Mouse (Mus musculus): ENCODE data around the gene Tprg. TPM values are rescaled to one million over a fixed set of nuclear protein-coding genes. Genes with fewer than 3 reads are reported as not detected.

The Tprg gene
- polyA plus RNA-seq, 1 experiment from 2014 or later = not detected

DNA sequence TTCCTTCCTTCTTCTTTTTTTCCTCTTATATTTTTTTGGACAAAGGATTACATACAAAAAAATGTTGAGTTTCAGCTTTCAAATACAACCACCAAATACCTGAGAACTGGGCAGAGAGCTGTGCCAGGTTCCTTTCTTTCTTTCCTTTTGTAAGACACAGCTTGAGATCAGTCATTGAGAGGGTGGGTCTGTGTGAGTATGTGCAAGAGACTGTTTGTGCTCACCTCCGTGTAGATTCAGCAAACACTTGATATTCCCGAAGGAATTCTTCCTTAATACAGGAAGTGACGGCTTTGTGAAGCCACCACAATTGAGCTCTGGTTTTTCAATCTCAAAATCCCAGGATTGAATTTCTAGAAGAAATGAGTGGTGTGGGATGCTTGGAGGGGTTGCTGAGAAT is 124.7 kb downstream of the Tprg start:
- no peak overlapping the region for H3K4me3 ChIP-seq
- 68% methylated on average over 3 of the region's 3 CpGs for WGBS

DNA sequence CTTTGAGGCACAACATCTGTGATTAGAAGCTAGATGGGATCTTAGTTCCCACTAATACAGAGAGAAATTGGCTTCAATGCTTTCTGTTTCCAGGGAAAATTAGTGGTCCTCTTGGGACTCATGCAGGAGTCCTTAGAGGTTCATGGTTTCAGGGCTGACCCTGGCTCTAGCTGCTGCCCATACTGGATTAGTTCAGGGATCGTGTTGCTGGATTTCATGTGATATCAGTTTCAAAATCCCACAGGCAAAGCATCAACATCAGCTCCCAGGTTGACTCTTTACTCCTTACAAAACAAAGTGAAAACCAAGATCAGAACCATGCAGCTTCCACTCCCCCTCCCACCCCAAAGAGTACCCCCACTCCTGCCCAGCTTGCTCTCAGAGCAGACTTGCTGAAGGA is 127.3 kb downstream of the Tprg start:
- Histone ChIP-seq H3K9ac (replicated peaks) (no peak overlapping the region), H3K4me3 (no peak overlapping the region)

More for the DNA sequence above, 124.7 kb downstream of the Tprg start:
- no peaks in the 10 kb centered on the region for H3K9me3 ChIP-seq
- no peak overlapping the region for H3K27ac ChIP-seq (replicated peaks)
- H3K4me1 ChIP-seq = peaks cover 11% of the 10 kb centered on the region
- H3K9ac ChIP-seq (replicated peaks) = no peak overlapping the region
- no peak for ATAC-seq (ENCODE audit: low FRiP score, low read depth)
- no peaks in the 10 kb centered on the region for H3K36me3 ChIP-seq
- no peak overlapping the region for H3K4me2 ChIP-seq (replicated peaks)
- H3K27me3 ChIP-seq = no peaks in the 10 kb centered on the region

DNA sequence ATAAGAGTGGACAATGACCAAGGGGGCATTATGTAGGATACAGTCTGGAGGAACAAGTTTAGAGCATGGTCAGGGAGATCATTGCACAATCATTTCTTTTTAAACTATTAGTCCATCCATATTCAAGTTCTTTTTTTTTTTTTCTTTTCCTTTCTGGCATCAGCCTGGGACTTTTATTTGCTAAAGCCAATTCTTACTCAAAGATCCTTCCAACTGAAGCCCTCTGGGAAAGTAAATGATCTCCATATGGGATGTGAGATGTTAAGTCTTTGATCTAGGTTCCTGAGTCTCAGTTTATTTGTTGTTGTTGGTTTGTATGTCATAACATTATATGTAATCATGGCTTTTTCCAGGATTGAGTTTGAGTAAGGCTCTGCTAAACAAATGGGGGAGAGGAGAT is 128.6 kb downstream of the Tprg start:
- Histone ChIP-seq H3K27ac (replicated peaks) (no peak overlapping the region), H3K9me3 (no peaks in the 10 kb centered on the region), H3K27me3 (no peaks in the 10 kb centered on the region), H3K4me2 (replicated peaks) (no peak overlapping the region), H3K4me1 (no peaks in the 10 kb centered on the region), H3K36me3 (no peaks in the 10 kb centered on the region), H3K9ac (replicated peaks) (no peak overlapping the region), H3K4me3 (no peak overlapping the region)
- no peak for ATAC-seq (ENCODE audit: low FRiP score, low read depth)

More for the DNA sequence above, 127.3 kb downstream of the Tprg start:
- Histone ChIP-seq H3K27me3 (no peaks in the 10 kb centered on the region), H3K9me3 (no peaks in the 10 kb centered on the region), H3K4me2 (replicated peaks) (no peak overlapping the region), H3K36me3 (no peaks in the 10 kb centered on the region), H3K27ac (replicated peaks) (no peak overlapping the region), H3K4me1 (no peaks in the 10 kb centered on the region)
- ATAC-seq (ENCODE audit: low FRiP score, low read depth) = no peak
- WGBS = 58% methylated on average over 1 of the region's 1 CpGs

DNA sequence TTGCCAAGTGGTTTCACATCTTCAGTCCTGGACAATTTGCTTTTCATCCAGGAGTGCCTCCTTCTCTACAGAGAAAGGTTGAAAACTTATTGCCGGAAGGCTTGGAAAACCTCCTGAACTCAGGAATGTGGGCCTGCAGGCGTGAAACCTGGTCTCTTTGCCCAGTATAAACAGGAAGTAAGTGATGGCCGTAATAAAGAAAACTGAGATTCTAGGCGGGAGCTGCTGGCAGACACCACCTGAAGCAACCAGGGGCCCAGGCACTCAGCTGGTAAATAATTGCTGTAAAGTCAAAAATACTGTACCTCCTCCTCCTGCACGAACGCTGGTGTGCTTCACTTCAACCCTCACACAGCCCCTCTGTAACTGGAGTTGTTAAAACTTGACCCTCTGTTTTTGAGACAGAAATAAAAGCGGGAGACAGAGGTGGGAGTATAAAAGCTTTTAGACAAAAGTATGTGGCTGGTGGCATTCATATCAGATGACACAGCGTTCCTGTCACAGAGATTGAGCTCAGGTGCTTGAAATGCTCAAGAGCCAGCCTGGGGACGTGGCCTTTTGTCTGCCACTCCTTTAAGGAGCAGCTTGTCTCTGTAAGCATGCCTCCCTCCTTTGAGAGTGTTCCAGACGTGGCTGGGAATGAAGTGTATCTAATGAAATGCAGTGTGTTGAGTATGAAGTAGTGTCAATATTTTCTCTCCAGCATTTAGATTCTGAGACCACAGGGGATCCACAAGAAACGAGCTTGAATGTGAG is 131.4 kb downstream of the Tprg start:
- H3K4me2 ChIP-seq (replicated peaks) = no peak overlapping the region
- no peak overlapping the region for H3K9ac ChIP-seq (replicated peaks)
- WGBS = 51% methylated on average over 11 of the region's 11 CpGs
- no peaks in the 10 kb centered on the region for H3K9me3 ChIP-seq
- H3K36me3 ChIP-seq = no peaks in the 10 kb centered on the region
- no peaks in the 10 kb centered on the region for H3K27me3 ChIP-seq
- no peak overlapping the region for H3K4me3 ChIP-seq
- no peak for ATAC-seq (ENCODE audit: low FRiP score, low read depth)
- H3K4me1 ChIP-seq = no peaks in the 10 kb centered on the region
- H3K27ac ChIP-seq (replicated peaks) = no peak overlapping the region

DNA sequence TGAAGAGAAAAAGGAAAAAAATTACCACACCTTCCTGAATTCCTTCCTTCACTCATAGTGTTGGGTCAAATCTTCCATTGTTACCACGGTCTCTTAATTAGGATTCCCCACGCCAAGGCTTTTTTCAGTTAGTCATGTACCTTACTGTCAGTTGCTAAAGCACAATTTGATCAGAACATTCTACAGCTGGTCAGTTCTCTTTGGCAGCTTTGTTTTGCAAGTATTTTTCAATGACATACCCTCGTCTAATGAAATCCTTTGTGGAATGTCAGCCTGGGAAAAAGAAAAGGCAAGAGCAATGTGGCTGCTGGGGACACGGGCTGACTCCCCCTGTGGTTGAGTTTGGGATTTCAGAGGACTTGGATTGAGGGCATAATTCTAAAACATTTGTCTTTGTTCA is 136.4 kb downstream of the Tprg start:
- Histone ChIP-seq H3K4me2 (replicated peaks) (no peak overlapping the region), H3K9me3 (no peaks in the 10 kb centered on the region), H3K27ac (replicated peaks) (no peak overlapping the region), H3K9ac (replicated peaks) (no peak overlapping the region), H3K4me1 (peaks cover 2% of the 10 kb centered on the region; the same call in 1 of the 2 replicates), H3K27me3 (no peaks in the 10 kb centered on the region), H3K4me3 (no peak overlapping the region), H3K36me3 (no peaks in the 10 kb centered on the region)
- no peak for ATAC-seq (ENCODE audit: low FRiP score, low read depth)
- 54% methylated on average over 4 of the region's 4 CpGs for WGBS

DNA sequence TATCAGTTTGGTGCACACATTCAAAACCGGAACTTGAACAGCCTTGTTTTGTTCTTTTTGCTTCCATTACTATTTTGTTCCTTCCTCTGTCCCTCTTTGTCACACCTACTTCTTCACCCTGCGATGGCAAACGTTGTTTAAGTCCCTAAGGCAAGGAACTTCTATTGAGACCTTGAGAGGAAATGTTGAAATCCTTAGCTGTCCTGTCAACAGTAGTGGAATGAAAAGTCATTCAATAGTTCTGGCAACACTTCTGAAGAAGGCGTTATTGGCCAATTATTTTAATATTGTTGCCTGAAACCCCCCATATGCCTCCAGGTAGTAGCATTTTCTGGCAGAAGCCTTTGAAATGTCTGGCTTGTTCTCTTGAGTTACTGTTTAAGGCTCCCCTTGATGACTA is 137.4 kb downstream of the Tprg start:
- 87% methylated on average over 4 of the region's 4 CpGs for WGBS
- no peak overlapping the region for H3K4me2 ChIP-seq (replicated peaks)
- no peaks in the 10 kb centered on the region for H3K27me3 ChIP-seq
- ATAC-seq (ENCODE audit: low FRiP score, low read depth) = no peak
- no peak overlapping the region for H3K9ac ChIP-seq (replicated peaks)
- no peaks in the 10 kb centered on the region for H3K9me3 ChIP-seq
- no peaks in the 10 kb centered on the region for H3K36me3 ChIP-seq
- no peak overlapping the region for H3K4me3 ChIP-seq
- H3K4me1 ChIP-seq = peaks cover 2% of the 10 kb centered on the region; the same call in 1 of the 2 replicates
- no peak overlapping the region for H3K27ac ChIP-seq (replicated peaks)

DNA sequence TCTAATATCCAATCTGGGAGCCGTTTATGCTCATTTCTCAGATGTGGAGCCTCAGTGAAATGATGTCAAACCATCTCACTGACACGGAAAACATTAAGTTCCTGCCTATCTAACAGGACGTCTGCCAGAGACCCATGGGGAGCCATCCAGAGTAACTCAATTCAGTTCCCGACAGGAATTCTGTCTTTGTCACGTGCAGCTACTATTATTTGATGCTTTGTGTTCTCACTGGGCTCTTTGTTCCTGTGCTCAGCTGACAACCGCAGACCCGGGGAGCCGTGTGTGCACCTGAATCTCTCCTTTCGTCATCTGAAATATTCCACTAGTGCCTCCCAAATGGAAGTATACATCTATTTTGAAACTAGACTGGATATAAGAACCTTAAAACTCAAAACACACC is 138.3 kb downstream of the Tprg start:
- no peak for ATAC-seq (ENCODE audit: low FRiP score, low read depth)
- H3K27me3 ChIP-seq = no peaks in the 10 kb centered on the region
- H3K4me3 ChIP-seq = no peak overlapping the region
- no peak overlapping the region for H3K4me2 ChIP-seq (replicated peaks)
- H3K4me1 ChIP-seq = peaks cover 2% of the 10 kb centered on the region; the same call in 1 of the 2 replicates
- 52% methylated on average over 9 of the region's 9 CpGs for WGBS
- no peaks in the 10 kb centered on the region for H3K36me3 ChIP-seq
- H3K9me3 ChIP-seq = no peaks in the 10 kb centered on the region
- H3K9ac ChIP-seq (replicated peaks) = no peak overlapping the region
- no peak overlapping the region for H3K27ac ChIP-seq (replicated peaks)

DNA sequence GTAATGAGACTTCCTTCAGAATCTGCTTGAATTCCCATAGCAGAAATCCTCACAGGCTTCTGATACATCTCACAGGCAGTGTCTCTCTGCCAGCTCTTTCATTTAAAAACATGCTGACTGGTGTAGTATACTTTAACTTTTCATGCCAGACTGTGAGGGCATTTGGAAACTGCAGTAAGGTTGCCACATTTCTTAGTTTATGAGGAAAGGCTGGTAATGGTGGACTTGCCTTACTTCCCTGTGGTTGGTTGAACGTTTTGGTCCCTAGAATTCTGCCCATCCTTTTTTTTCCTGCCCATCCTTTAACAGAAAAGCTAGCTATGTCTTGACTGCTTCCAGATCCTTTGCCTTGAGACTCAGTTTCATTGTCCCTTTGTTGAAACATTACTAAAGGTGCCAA is 138.8 kb downstream of the Tprg start:
- H3K27me3 ChIP-seq = no peaks in the 10 kb centered on the region
- peaks cover 2% of the 10 kb centered on the region; the same call in 1 of the 2 replicates for H3K4me1 ChIP-seq
- no peaks in the 10 kb centered on the region for H3K36me3 ChIP-seq
- H3K4me2 ChIP-seq (replicated peaks) = no peak overlapping the region
- no peak overlapping the region for H3K27ac ChIP-seq (replicated peaks)
- no peaks in the 10 kb centered on the region for H3K9me3 ChIP-seq
- no peak overlapping the region for H3K9ac ChIP-seq (replicated peaks)
- no peak for ATAC-seq (ENCODE audit: low FRiP score, low read depth)
- 73% methylated on average over 1 of the region's 1 CpGs for WGBS
- H3K4me3 ChIP-seq = no peak overlapping the region

DNA sequence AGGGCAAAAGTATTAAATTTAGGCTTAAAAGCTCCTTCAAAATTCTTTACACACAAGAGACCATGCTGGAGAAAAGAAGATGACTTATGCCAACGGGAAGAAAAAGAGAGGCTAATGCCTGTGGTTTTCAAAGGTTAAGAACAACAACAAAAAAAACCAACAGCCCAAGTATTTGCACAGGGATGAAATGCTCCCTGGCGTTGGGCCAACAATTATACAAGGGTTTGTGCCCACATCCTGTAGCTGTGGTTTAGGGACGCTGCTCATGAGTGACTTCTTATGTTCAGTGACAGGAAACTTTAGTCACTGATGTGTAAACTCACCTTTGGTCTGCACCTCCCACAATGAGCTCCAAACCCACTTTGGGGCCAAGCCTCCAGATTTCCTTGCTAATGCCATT is 139.6 kb downstream of the Tprg start:
- ATAC-seq (ENCODE audit: low FRiP score, low read depth) = no peak
- Histone ChIP-seq H3K4me1 (peaks cover 2% of the 10 kb centered on the region; the same call in 1 of the 2 replicates), H3K9me3 (no peaks in the 10 kb centered on the region), H3K27ac (replicated peaks) (no peak overlapping the region), H3K36me3 (no peaks in the 10 kb centered on the region), H3K4me2 (replicated peaks) (no peak overlapping the region), H3K4me3 (no peak overlapping the region), H3K27me3 (no peaks in the 10 kb centered on the region), H3K9ac (replicated peaks) (no peak overlapping the region)
- WGBS = 52% methylated on average over 3 of the region's 3 CpGs

DNA sequence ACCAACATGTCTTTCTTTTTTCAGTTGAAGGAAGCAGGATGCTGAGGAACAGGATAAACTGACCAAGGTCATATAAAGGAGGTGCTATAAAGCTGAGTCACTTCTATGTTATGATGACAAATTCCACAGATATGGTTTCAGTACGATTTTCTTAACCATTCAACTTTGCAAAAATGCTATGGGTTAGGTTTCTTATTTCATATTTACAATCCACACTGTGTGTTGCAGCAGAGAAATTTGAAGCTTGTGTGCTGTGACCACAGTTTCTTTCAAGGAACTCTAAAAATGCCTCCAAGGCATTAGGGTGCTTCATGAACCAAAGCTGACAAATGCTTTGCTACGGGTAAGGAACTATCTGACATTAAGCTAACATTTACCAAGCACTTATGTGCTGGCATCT is 153.4 kb downstream of the Tprg start:
- Histone ChIP-seq H3K9me3 (no peaks in the 10 kb centered on the region), H3K27ac (replicated peaks) (no peak overlapping the region), H3K4me3 (no peak overlapping the region), H3K4me2 (replicated peaks) (no peak overlapping the region), H3K27me3 (no peaks in the 10 kb centered on the region), H3K9ac (replicated peaks) (no peak overlapping the region), H3K4me1 (no peaks in the 10 kb centered on the region), H3K36me3 (no peaks in the 10 kb centered on the region)
- ATAC-seq (ENCODE audit: low FRiP score, low read depth) = no peak
- WGBS = 78% methylated on average over 2 of the region's 2 CpGs

DNA sequence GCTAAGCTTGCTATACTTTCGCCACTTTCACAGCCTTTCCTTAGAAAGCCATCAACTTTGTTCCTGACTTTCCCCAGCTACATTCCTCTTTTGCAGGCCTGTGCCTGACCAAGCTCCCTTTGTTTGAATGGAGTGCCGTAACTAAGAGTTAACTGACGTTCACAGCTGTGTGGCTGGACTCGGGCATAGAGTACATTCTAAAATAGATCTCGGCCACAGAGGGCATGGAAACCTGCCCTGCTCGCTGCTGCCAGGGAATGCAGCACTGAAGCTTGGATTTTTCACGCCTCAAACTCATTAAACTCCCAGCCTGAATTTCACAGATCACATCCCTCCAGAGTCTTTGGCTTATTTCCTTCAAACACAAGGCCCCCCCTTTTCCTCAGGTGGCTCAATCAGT is 159.0 kb downstream of the Tprg start:
- WGBS = 71% methylated on average over 7 of the region's 7 CpGs
- Histone ChIP-seq H3K27me3 (no peaks in the 10 kb centered on the region), H3K27ac (replicated peaks) (no peak overlapping the region), H3K4me3 (no peak overlapping the region), H3K9me3 (no peaks in the 10 kb centered on the region), H3K4me1 (peaks cover 8% of the 10 kb centered on the region; the same call in 1 of the 2 replicates), H3K9ac (replicated peaks) (no peak overlapping the region), H3K4me2 (replicated peaks) (no peak overlapping the region), H3K36me3 (no peaks in the 10 kb centered on the region)
- ATAC-seq (ENCODE audit: low FRiP score, low read depth) = no peak

DNA sequence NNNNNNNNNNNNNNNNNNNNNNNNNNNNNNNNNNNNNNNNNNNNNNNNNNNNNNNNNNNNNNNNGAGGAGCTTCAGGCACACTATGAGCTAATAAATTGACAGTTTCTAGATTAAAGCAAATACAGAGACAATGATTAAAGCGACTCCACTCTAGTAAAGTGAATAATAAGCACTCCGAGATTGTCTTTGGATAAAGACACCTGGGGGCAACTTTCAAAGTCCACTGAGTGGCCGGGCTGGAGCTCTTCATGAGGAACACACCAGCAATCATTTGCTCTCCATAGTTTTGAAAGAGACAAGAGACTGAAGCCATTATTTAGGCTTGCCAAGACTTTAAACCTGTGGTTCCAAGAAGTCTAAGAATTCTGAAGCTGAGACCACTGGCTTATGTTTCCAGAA is 164.9 kb downstream of the Tprg start:
- WGBS = 83% methylated on average over 3 of the region's 3 CpGs
- Histone ChIP-seq H3K4me3 (no peak overlapping the region), H3K4me2 (replicated peaks) (no peak overlapping the region), H3K36me3 (no peaks in the 10 kb centered on the region), H3K4me1 (peaks cover 8% of the 10 kb centered on the region; the same call in 1 of the 2 replicates), H3K9ac (replicated peaks) (no peak overlapping the region), H3K27me3 (no peaks in the 10 kb centered on the region), H3K9me3 (no peaks in the 10 kb centered on the region), H3K27ac (replicated peaks) (no peak overlapping the region)
- ATAC-seq (ENCODE audit: low FRiP score, low read depth) = no peak

DNA sequence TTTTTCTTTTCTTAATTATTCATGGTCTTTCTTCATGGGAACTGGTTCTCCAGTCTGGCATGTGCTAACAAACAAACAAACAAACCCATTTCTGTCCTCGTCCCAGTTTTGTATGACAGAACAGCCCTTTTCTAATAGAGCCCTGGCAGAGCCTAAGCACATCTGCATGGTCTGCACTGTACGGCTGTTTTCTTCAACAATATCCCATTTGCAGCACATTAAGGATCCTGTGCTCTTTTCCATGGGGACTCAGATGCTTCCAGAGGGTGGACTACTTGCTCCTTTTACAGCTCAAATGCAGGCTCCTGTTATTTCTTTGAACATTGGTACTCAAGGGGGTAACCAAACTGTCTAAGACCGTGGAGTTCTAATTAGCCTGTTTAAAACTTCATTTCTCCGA is 178.1 kb downstream of the Tprg start:
- no peak overlapping the region for H3K9ac ChIP-seq (replicated peaks)
- no peak for ATAC-seq (ENCODE audit: low FRiP score, low read depth)
- H3K27ac ChIP-seq (replicated peaks) = no peak overlapping the region
- no peak overlapping the region for H3K4me3 ChIP-seq
- no peaks in the 10 kb centered on the region for H3K36me3 ChIP-seq
- no peaks in the 10 kb centered on the region for H3K9me3 ChIP-seq
- H3K27me3 ChIP-seq = no peaks in the 10 kb centered on the region
- WGBS = 85% methylated on average over 4 of the region's 4 CpGs
- peaks cover 6% of the 10 kb centered on the region; the same call in 1 of the 2 replicates for H3K4me1 ChIP-seq
- H3K4me2 ChIP-seq (replicated peaks) = no peak overlapping the region
